8 mouse cellular contexts compared by ENCODE assay signal in genomic region chr3:119780876-119781275, GRCm38 (mm10). TPM values are rescaled to one million over a fixed set of nuclear protein-coding genes. Genes with fewer than 3 reads are reported as not detected.
A peak's percentile ranks its signal among the peaks of the same experiment; 100 is the strongest.
DNase-seq lines count a peak whose midpoint lies in the region; ATAC-seq lines count a peak whose summit lies in the region.

No protein-coding gene starts in this region.

- DNase-seq in kidney, postnatal 10 days, result no peak
- peak; percentile 24 for DNase-seq in induced T-regulatory cell, adult 2 months (ENCODE audit: low read depth)
- no peak for DNase-seq in right cerebral cortex, postnatal 4 days
- no peak for DNase-seq in T-cell, adult 2 months (ENCODE audit: low spot score)
- no peak for DNase-seq in MN1 (ENCODE audit: low spot score)

- H3K27ac ChIP-seq in kidney, embryonic 15.5 days, result no peak overlapping the region
- H3K27ac ChIP-seq in embryonic facial prominence, embryonic 13.5 days, result no peak overlapping the region
- H3K27ac ChIP-seq in midbrain, embryonic 16.5 days (ENCODE audit: low read length), result no peak overlapping the region

- H3K4me3 ChIP-seq in kidney, embryonic 15.5 days (replicated peaks), result peak overlapping the region; percentile 17
- H3K4me3 ChIP-seq in embryonic facial prominence, embryonic 13.5 days, result peak overlapping the region; percentile 89
- H3K4me3 ChIP-seq in midbrain, embryonic 16.5 days (ENCODE audit: low read depth, low read length), result peak overlapping the region; percentile 29

- peaks cover 14% of the 10 kb centered on the region; the same call in 1 of the 2 replicates for H3K36me3 ChIP-seq in kidney, embryonic 15.5 days
- H3K36me3 ChIP-seq in embryonic facial prominence, embryonic 13.5 days, result peaks cover 11% of the 10 kb centered on the region
- H3K36me3 ChIP-seq in midbrain, embryonic 16.5 days (ENCODE audit: control insufficient read depth, insufficient read depth, low read length), result no peaks in the 10 kb centered on the region

- H3K9ac ChIP-seq in kidney, embryonic 15.5 days, result no peak overlapping the region
- H3K9ac ChIP-seq in embryonic facial prominence, embryonic 13.5 days, result peak overlapping the region; percentile 37; the same call in 1 of the 2 replicates
- peak overlapping the region; percentile 10; the same call in 1 of the 2 replicates for H3K9ac ChIP-seq in midbrain, embryonic 16.5 days (ENCODE audit: low read depth, low read length)

- H3K27me3 ChIP-seq in kidney, embryonic 15.5 days, result no peaks in the 10 kb centered on the region
- no peaks in the 10 kb centered on the region for H3K27me3 ChIP-seq in embryonic facial prominence, embryonic 13.5 days
- no peaks in the 10 kb centered on the region for H3K27me3 ChIP-seq in midbrain, embryonic 16.5 days (ENCODE audit: control insufficient read depth, insufficient read depth, low read depth, low read length)

- H3K9me3 ChIP-seq in kidney, embryonic 15.5 days (replicated peaks), result no peaks in the 10 kb centered on the region
- no peaks in the 10 kb centered on the region for H3K9me3 ChIP-seq in embryonic facial prominence, embryonic 13.5 days
- H3K9me3 ChIP-seq in midbrain, embryonic 16.5 days (replicated peaks; ENCODE audit: control insufficient read depth, low read length, poor library complexity, severe bottlenecking), result no peaks in the 10 kb centered on the region

- H3K4me1 ChIP-seq in kidney, embryonic 15.5 days, result peaks cover 17% of the 10 kb centered on the region
- H3K4me1 ChIP-seq in embryonic facial prominence, embryonic 13.5 days, result peaks cover 17% of the 10 kb centered on the region
- peaks cover 29% of the 10 kb centered on the region for H3K4me1 ChIP-seq in midbrain, embryonic 16.5 days (ENCODE audit: control insufficient read depth, insufficient read depth, low read length)

- ATAC-seq in kidney, embryonic 15.5 days (replicated peaks; ENCODE audit: low FRiP score), result no peak
- ATAC-seq in embryonic facial prominence, embryonic 13.5 days (ENCODE audit: insufficient number of reproducible peaks, insufficient read depth, low FRiP score, low TSS enrichment, low read depth), result no peak
- no peak for ATAC-seq in midbrain, embryonic 16.5 days

- H3K4me2 ChIP-seq in kidney, embryonic 15.5 days, result peak overlapping the region; percentile 62
- H3K4me2 ChIP-seq in embryonic facial prominence, embryonic 13.5 days, result peak overlapping the region; percentile 69
- H3K4me2 ChIP-seq in midbrain, embryonic 16.5 days (ENCODE audit: low read length), result peak overlapping the region; percentile 76

RNA-seq across cellular contexts. Expression of gene Ptbp2, which starts 3.4 kb away (rescaled TPM):
- polyA plus RNA-seq in kidney, embryonic 15.5 days (2015; fragmentation: Nextera tagmentation; extraction: Ambion mirVana), result 62.2 and 70.4 TPM in 2 replicates
- 86.5 and 109 TPM in 2 replicates for polyA plus RNA-seq in embryonic facial prominence, embryonic 13.5 days (2015; fragmentation: Nextera tagmentation; extraction: Ambion mirVana)
- 244 and 274 TPM in 2 replicates for polyA plus RNA-seq in midbrain, embryonic 16.5 days (2015; fragmentation: Nextera tagmentation; extraction: Ambion mirVana)

Comparison
In these comparisons a context has a peak if more than half of its experiments do, and no peak if none do; other contexts are left out.
1. H3K4me3 ChIP-seq: peak in every context shown above with its lines; median percentile 89 in embryonic facial prominence, embryonic 13.5 days; 29 in midbrain, embryonic 16.5 days; 17 in kidney, embryonic 15.5 days.